Mouse (Mus musculus): ENCODE data around the gene Bmper.

GRCm38 (mm10) chr9:23333041-23333622, 110.3 kb downstream of the Bmper start:
- no peak for TF ChIP-seq CTCF (IDR thresholded peaks at IDR 0.05; ENCODE audit: low read depth)
- TF ChIP-seq EP300 (optimal IDR thresholded peaks at IDR 0.05): no peak

Data from stomach, postnatal 0 days (tissue).